Mouse (Mus musculus) stomach, embryonic 16.5 days (tissue): Measurements from ENCODE around the gene Foxn3. TPM values are rescaled to one million over a fixed set of nuclear protein-coding genes. Genes with fewer than 3 reads are reported as not detected.

ENCODE experiments used
- ATAC-seq: fragments of 200-750 bp; cut with Nextera tagmentation; 2 replicates; pipeline ENCODE4 v1.8.0; 2017; ENCODE audit warnings: moderate number of reproducible peaks, moderate TSS enrichment; ENCODE audit not compliant: insufficient read depth, low FRiP score
- H3K27ac ChIP-seq: fragments of 300-500 bp; sonication (generic); 2 replicates; pipeline ENCODE4 v1.5.1; 2014; ENCODE audit warnings: low read length
- H3K27me3 ChIP-seq: fragments of 300-500 bp; sonication (generic); 2 replicates; pipeline ENCODE4 v1.6.1; 2014; ENCODE audit warnings: low read length, control low read depth, mixed read lengths; ENCODE audit not compliant: control insufficient read depth, insufficient read depth
- H3K36me3 ChIP-seq: fragments of 300-500 bp; sonication (generic); 2 replicates; pipeline ENCODE4 v1.6.1; 2014; ENCODE audit warnings: low read length; ENCODE audit not compliant: control insufficient read depth, insufficient read depth
- H3K4me1 ChIP-seq: fragments of 300-500 bp; sonication (generic); 2 replicates; pipeline ENCODE4 v1.6.1; 2014; ENCODE audit warnings: low read length, control low read depth, mixed read lengths; ENCODE audit not compliant: control insufficient read depth, insufficient read depth
- H3K4me2 ChIP-seq: fragments of 300-500 bp; sonication (generic); 2 replicates; pipeline ENCODE4 v1.6.1; 2014; ENCODE audit warnings: low read depth, low read length, mixed read lengths
- H3K4me3 ChIP-seq: fragments of 300-500 bp; sonication (generic); replicated peaks from 2 replicates; pipeline ENCODE4 v1.5.1; 2014; ENCODE audit warnings: mild to moderate bottlenecking, low read length
- H3K9ac ChIP-seq: fragments of 300-500 bp; sonication (generic); 2 replicates; pipeline ENCODE4 v1.6.1; 2014; ENCODE audit warnings: low read length
- H3K9me3 ChIP-seq: fragments of 300-500 bp; sonication (generic); replicated peaks from 2 replicates; pipeline ENCODE4 v1.6.1; 2016; ENCODE audit warnings: low read length, control low read depth; ENCODE audit not compliant: control insufficient read depth
- WGBS: fragments of 180-500 bp; shearing (Covaris S2); extraction: QIAGEN DNeasy Blood & Tissue Kit; methylation state at CpG from one replicate; pipeline ENCODE4 v1.1.7; 2014; 5-methylcytosine and 5-hydroxymethylcytosine counted together
- polyA plus RNA-seq: library from polyadenylated mRNA; unstranded; fragments of >200 nt; fragmentation: Nextera tagmentation; extraction: Ambion mirVana; gene quantifications from 2 replicates; pipeline ENCODE4 v1.2.1, GENCODE M21; 2015

Foxn3 gene
- polyA plus RNA-seq, 1 experiment from 2014 or later = 58.3 TPM

GRCm38 (mm10) chr12:99338754-99339153 is 224.6 kb downstream of the Foxn3 start:
- no peaks in the 10 kb centered on the region for H3K27me3 ChIP-seq

DNA sequence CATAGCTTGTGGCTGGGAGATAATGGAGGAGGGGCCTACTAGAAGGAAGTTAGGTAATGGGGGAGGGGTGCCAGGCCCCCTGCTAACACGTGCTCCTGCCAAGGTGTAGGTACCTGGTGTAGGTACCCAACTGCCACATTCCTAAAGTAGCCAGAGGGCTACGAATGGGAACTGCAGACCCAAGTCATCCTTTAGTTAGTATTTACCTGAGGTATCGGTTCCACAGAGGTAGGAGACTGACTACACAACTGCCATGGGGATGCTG is 226.3 kb downstream of the Foxn3 start:
- no peak overlapping the region for H3K9ac ChIP-seq
- no peaks in the 10 kb centered on the region for H3K27me3 ChIP-seq
- peak overlapping the region; percentile 61 for H3K27ac ChIP-seq
- no peaks in the 10 kb centered on the region for H3K36me3 ChIP-seq
- 83% methylated on average over 3 of the region's 3 CpGs for WGBS
- no peaks in the 10 kb centered on the region for H3K9me3 ChIP-seq
- no peak for ATAC-seq
- peaks cover 39% of the 10 kb centered on the region for H3K4me1 ChIP-seq
- no peak overlapping the region for H3K4me3 ChIP-seq
- H3K4me2 ChIP-seq = no peak overlapping the region

More at GRCm38 (mm10) chr12:99338754-99339153, 224.6 kb downstream of the Foxn3 start:
- Histone ChIP-seq H3K4me3 (no peak overlapping the region), H3K36me3 (no peaks in the 10 kb centered on the region), H3K27ac (no peak overlapping the region), H3K4me1 (peaks cover 41% of the 10 kb centered on the region), H3K9me3 (no peaks in the 10 kb centered on the region), H3K4me2 (no peak overlapping the region), H3K9ac (no peak overlapping the region)
- no peak for ATAC-seq
- 80% methylated on average over 2 of the region's 2 CpGs for WGBS

DNA sequence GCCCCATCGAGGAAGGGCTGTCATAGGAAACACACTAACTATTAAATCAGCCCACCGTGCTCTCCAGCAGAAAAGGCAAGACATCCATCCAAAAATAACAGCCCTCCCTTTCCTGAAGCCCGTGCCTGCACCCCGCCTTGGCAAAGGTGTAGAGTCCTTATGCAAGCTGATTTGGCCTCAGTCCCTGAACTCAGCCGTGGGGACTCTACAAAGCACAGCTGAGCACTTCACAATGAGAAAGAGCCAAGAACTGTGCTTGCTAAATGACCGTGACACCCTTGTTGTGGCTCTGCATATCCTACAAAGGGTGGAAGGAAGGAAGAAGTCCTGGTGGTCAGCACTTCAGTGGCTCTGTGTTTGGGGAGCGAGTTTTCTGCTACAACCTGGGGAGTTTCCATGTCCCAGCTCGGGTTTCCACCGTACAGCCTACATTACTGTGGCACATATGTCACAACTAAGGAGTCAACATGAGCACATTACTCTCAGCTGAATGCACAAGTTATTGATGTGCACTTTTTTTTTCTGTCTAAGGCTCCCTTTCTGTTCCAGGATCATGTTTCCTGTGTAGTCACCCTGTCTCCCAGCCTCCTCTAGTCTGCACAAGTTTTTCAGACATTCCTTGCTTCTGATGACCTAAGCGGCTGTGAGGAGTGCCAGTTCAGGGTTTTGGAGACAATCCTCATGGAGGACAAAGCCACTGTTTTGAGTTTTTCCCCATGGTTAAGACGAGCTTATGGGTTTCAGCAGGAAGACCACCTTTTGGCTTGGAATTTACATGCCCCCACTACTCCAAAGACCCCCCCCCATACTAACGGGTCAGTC is 226.8 kb downstream of the Foxn3 start:
- no peak overlapping the region for H3K4me2 ChIP-seq
- peak; percentile 39; the same call in 1 of the 2 replicates for ATAC-seq
- no peaks in the 10 kb centered on the region for H3K36me3 ChIP-seq
- peak overlapping the region; percentile 61 for H3K27ac ChIP-seq
- 47% methylated on average over 12 of the region's 12 CpGs for WGBS
- H3K27me3 ChIP-seq = no peaks in the 10 kb centered on the region
- no peak overlapping the region for H3K4me3 ChIP-seq
- no peak overlapping the region for H3K9ac ChIP-seq
- no peaks in the 10 kb centered on the region for H3K9me3 ChIP-seq
- peaks cover 39% of the 10 kb centered on the region for H3K4me1 ChIP-seq

- H3K27ac ChIP-seq = no peak overlapping the region
- H3K4me3 ChIP-seq = no peak overlapping the region
- no peaks in the 10 kb centered on the region for H3K27me3 ChIP-seq
- H3K4me2 ChIP-seq = no peak overlapping the region
- H3K9ac ChIP-seq = no peak overlapping the region
- WGBS = 68% methylated on average over 9 of the region's 9 CpGs
- no peaks in the 10 kb centered on the region for H3K9me3 ChIP-seq
- H3K4me1 ChIP-seq = peaks cover 41% of the 10 kb centered on the region
- ATAC-seq = no peak
- no peaks in the 10 kb centered on the region for H3K36me3 ChIP-seq
Observed at GRCm38 (mm10) chr12:99335628-99336027, 227.8 kb downstream of the Foxn3 start.

DNA sequence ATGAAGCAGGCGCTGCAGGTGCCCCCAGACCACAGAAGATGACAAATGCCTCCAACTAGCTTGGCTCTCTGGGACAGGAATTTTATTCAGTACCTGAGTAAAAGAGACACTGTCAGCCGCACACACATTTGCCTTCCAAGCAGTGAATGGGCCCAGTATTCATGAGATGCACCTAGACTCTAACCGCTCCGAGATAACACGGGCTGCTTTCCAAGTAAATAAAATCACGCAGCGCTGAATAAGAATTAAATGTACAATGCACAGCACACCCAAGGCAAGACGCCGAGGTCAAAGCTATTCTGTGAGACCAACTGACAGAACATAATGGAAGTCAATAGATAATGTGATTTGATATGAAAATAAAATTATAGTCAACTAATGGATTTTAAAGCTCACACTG is 229.4 kb downstream of the Foxn3 start:
- Histone ChIP-seq H3K9ac (no peak overlapping the region), H3K36me3 (no peaks in the 10 kb centered on the region), H3K9me3 (no peaks in the 10 kb centered on the region), H3K4me3 (no peak overlapping the region), H3K4me1 (peaks cover 51% of the 10 kb centered on the region), H3K27me3 (no peaks in the 10 kb centered on the region), H3K4me2 (no peak overlapping the region), H3K27ac (no peak overlapping the region)
- 65% methylated on average over 9 of the region's 9 CpGs for WGBS
- ATAC-seq = no peak

DNA sequence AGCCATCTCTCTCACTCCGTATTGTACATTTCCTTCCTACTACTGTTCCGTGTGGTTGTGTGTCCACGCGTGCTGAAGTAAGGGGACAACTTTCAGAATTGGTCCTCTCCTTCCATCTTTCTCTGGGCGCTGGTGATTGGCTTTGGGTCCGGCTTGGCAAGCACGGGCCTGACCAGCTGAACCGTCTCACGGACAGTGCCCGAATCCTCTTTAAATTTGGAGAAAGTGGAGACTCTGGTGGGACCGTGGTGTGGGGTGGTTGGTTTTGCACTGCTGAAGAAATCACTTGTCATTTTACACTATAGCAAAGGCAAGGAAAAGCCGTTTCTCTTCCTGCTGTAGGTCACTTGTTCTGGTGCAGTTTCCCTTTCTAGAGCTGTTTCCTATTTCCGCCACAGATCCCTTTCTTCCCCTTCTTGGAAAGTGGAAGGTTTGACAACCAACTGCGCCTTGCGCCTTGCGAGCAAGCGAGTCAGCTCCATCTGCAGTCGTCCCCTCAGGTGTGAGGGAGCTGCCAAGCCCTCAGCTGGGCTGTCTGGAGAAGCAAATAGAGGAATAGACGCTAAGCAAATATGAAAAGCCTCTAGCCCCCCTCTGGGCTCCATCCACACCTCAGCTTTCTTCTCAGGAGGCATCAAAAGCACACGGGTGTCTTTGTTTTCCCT is 229.9 kb downstream of the Foxn3 start:
- Histone ChIP-seq H3K9me3 (no peaks in the 10 kb centered on the region), H3K27ac (no peak overlapping the region), H3K36me3 (no peaks in the 10 kb centered on the region), H3K4me1 (peaks cover 51% of the 10 kb centered on the region), H3K4me2 (no peak overlapping the region), H3K9ac (no peak overlapping the region), H3K27me3 (no peaks in the 10 kb centered on the region), H3K4me3 (no peak overlapping the region)
- WGBS = 72% methylated on average over 20 of the region's 20 CpGs
- ATAC-seq = no peak

DNA sequence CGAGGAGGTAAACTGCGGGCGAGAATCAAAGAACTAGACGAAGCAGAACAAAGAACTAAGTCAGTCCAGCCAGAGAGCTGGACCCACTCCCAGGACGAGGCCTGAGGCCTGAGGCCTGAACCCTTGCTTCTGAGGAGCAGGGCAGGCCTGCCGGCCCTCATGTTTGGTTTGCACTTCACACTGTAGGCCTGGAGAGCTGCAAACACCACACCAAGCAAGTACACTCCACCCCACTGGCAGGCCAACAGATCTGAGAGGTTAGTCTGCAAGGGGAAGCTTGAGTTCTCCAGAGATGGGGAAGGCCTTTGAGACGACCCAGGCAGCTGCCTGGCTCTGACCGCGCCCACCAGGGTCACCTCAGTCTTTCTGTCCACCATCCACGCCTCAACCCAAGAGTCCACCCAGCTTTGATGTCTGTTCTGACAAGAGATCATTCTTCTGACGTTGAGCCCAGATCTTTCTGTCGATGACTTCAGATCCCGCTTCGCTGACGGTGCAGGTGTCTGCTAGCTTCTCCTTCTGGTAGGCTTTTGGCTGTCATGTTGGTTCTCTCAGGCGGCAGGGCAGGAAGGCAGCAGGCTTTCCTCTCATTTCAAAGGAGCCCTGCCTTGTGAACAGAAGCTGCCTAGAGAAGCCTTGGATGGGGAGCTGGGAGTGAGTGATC is 231.1 kb downstream of the Foxn3 start:
- Histone ChIP-seq H3K27me3 (no peaks in the 10 kb centered on the region), H3K9ac (no peak overlapping the region; the same call in 1 of the 2 replicates), H3K9me3 (no peaks in the 10 kb centered on the region), H3K4me2 (no peak overlapping the region), H3K4me1 (peaks cover 48% of the 10 kb centered on the region), H3K4me3 (no peak overlapping the region), H3K36me3 (no peaks in the 10 kb centered on the region), H3K27ac (peak overlapping the region; percentile 21; the same call in 1 of the 2 replicates)
- 70% methylated on average over 16 of the region's 16 CpGs for WGBS
- no peak for ATAC-seq

DNA sequence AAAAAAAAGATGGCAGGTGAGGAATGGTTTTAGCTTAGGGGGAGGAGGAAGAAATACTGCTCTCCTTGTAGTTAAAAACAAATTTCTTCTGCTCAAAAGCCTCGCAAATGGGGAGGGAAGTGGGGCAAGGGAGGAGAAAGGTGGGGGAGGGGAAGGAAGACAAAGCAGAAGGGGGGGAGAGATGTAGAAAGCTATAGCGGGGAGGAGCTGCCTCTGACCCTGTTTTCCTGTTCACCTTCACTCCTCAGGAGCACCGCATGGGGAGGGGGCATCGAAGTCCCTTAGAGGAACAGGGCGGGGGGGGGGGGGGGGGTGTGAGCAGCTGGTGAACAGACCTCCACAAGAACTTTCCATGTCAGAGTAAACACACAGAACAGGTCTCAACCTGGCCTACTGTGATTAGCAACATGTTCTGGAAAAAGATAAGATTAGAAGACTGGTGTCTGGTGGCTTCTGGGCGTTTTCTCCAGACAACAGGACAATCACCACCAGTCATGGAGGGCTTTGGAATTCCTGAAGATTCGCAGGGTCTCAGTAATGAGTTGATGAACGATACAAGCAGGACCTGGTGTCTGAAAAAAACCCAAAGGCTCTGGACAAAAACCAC is 231.9 kb downstream of the Foxn3 start:
- peaks cover 41% of the 10 kb centered on the region for H3K4me1 ChIP-seq
- H3K4me2 ChIP-seq = no peak overlapping the region
- H3K4me3 ChIP-seq = no peak overlapping the region
- H3K36me3 ChIP-seq = no peaks in the 10 kb centered on the region
- no peak overlapping the region for H3K9ac ChIP-seq
- H3K9me3 ChIP-seq = no peaks in the 10 kb centered on the region
- peak overlapping the region; percentile 72; the same call in 1 of the 2 replicates for H3K27ac ChIP-seq
- H3K27me3 ChIP-seq = no peaks in the 10 kb centered on the region
- ATAC-seq = no peak
- WGBS = 26% methylated on average over 7 of the region's 8 CpGs

- Histone ChIP-seq H3K9me3 (no peaks in the 10 kb centered on the region), H3K27me3 (no peaks in the 10 kb centered on the region), H3K27ac (peak overlapping the region; percentile 72), H3K9ac (no peak overlapping the region), H3K4me2 (no peak overlapping the region), H3K36me3 (no peaks in the 10 kb centered on the region), H3K4me1 (peaks cover 35% of the 10 kb centered on the region), H3K4me3 (no peak overlapping the region)
- ATAC-seq = no peak
- WGBS = 74% methylated on average over 12 of the region's 12 CpGs
Observed at GRCm38 (mm10) chr12:99330822-99331285, 232.5 kb downstream of the Foxn3 start.
